Mouse (Mus musculus): Measurements from ENCODE around the gene Mfsd14a. TPM values are rescaled to one million over a fixed set of nuclear protein-coding genes. Genes with fewer than 3 reads are reported as not detected.

The Mfsd14a gene
- total RNA-seq, 1 experiment from 2014 or later = 92.3 TPM

Other genes with a start within 250 kb of the Mfsd14a start
- 35.3 and 44.7 TPM in 2 replicates for gene Cdc14a, start 238.6 kb downstream of the Mfsd14a start, total RNA-seq (2017)
- gene Rtca, start 154.5 kb downstream of the Mfsd14a start, total RNA-seq (2017) = 31.6 and 32.6 TPM in 2 replicates
- gene Dbt, start 149.6 kb downstream of the Mfsd14a start, total RNA-seq (2017) = 15.2 and 17.0 TPM in 2 replicates
- gene Lrrc39, start 99.7 kb downstream of the Mfsd14a start, total RNA-seq (2017) = 0.55 and 1.2 TPM in 2 replicates
- gene Sass6, start 67.7 kb downstream of the Mfsd14a start, total RNA-seq (2017) = 34.1 and 43.9 TPM in 2 replicates
- 53.8 and 54.4 TPM in 2 replicates for gene Trmt13, start 48.1 kb downstream of the Mfsd14a start, total RNA-seq (2017)
- gene Gm43191, start 18.6 kb upstream of the Mfsd14a start, total RNA-seq (2017) = not detected in 2 replicates
- gene Slc35a3, start 50.2 kb upstream of the Mfsd14a start, total RNA-seq (2017) = 48.4 and 57.3 TPM in 2 replicates
- gene Agl, start 145.5 kb upstream of the Mfsd14a start, total RNA-seq (2017) = 8.6 and 11.3 TPM in 2 replicates
- gene Frrs1, start 196.8 kb upstream of the Mfsd14a start, total RNA-seq (2017) = 22.6 and 33.3 TPM in 2 replicates

Measured in hematopoietic stem cell, adult 5-6 weeks (primary cell).